33 mouse cellular contexts compared by ENCODE assay signal in the genomic region with DNA sequence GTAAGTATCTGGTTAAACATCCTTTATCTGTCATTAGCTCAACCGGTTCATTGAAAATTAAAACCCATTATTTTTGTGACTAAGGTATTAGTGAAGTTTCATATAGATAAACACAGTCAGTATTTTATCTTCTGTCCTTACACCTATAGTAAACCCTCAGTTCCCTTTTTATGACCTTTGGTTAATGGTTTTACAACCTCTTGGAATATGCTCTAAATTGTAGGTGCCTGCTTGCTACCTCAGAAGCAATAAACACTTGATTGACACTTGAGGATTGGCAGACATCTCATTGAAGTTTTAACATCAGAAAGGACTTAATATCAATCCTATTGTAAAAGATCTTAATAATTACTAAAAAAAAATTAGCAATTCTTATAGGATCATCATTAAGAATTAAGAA.
"Had no signal": no experiment of that assay in that cellular context is flagged by ENCODE, and none has a peak within 500 bp of the region (broad histone marks: within the 10 kb centered on the region; RNA-seq: fewer than 3 reads in every experiment).

No protein-coding gene starts in this region.

- H3K4me3 ChIP-seq: heart, embryonic 10.5 days; heart, embryonic 12.5 days; heart, embryonic 13.5 days; heart, embryonic 15.5 days; hindbrain, embryonic 10.5 days; hindbrain, embryonic 12.5 days; hindbrain, embryonic 13.5 days; hindbrain, embryonic 15.5 days; kidney, embryonic 15.5 days; layer of hippocampus, adult 2 months; left cerebral cortex, adult 2 months had no signal

- H3K4me1 ChIP-seq: heart, embryonic 10.5 days; heart, embryonic 12.5 days; heart, embryonic 13.5 days; heart, embryonic 15.5 days; hindbrain, embryonic 10.5 days; hindbrain, embryonic 12.5 days; hindbrain, embryonic 13.5 days; hindbrain, embryonic 15.5 days; kidney, embryonic 15.5 days had no signal

- H3K4me2 ChIP-seq: heart, embryonic 11.5 days; heart, embryonic 12.5 days; heart, embryonic 13.5 days; heart, embryonic 15.5 days; hindbrain, embryonic 12.5 days; hindbrain, embryonic 13.5 days; hindbrain, embryonic 14.5 days; hindbrain, embryonic 15.5 days; kidney, embryonic 15.5 days had no signal

- H3K27ac ChIP-seq: heart, embryonic 10.5 days; heart, embryonic 13.5 days; heart, embryonic 15.5 days; hindbrain, embryonic 10.5 days; hindbrain, embryonic 12.5 days; hindbrain, embryonic 13.5 days; hindbrain, embryonic 14.5 days; hindbrain, embryonic 15.5 days; hindbrain, postnatal 0 days; kidney, embryonic 15.5 days; kidney, postnatal 0 days; layer of hippocampus, adult 2 months; left cerebral cortex, adult 2 months had no signal

- H3K9ac ChIP-seq: heart, embryonic 12.5 days; heart, embryonic 13.5 days; heart, embryonic 15.5 days; hindbrain, embryonic 12.5 days; hindbrain, embryonic 13.5 days; hindbrain, embryonic 14.5 days; hindbrain, embryonic 15.5 days; kidney, embryonic 15.5 days had no signal

- H3K9me3 ChIP-seq: heart, embryonic 10.5 days; heart, embryonic 12.5 days; heart, embryonic 13.5 days; heart, embryonic 15.5 days; hindbrain, embryonic 10.5 days; hindbrain, embryonic 12.5 days; hindbrain, embryonic 13.5 days; hindbrain, embryonic 15.5 days; kidney, embryonic 15.5 days had no signal

- DNase-seq: heart, postnatal 10 days; heart, postnatal 14 days; heart, postnatal 36 days; heart, postnatal 4 days; kidney, adult 11 months; kidney, adult 18-20 months; kidney, adult 2 months; kidney, adult 8-10 months; kidney, adult 9 months; kidney, postnatal 10 days; kidney, postnatal 14 days; kidney, postnatal 25 days; kidney, postnatal 36 days; kidney, postnatal 4 days; layer of hippocampus, adult 9-11 months; layer of hippocampus, postnatal 36 days had no signal

- ATAC-seq: hindbrain, embryonic 16.5 days; hindbrain, postnatal 0 days; inflammation-experienced regulatory T-cells, adult 6 months had no signal

- H3K27me3 ChIP-seq: heart, embryonic 12.5 days; heart, embryonic 13.5 days; heart, embryonic 15.5 days; hindbrain, embryonic 12.5 days; hindbrain, embryonic 13.5 days; hindbrain, embryonic 15.5 days; kidney, embryonic 15.5 days had no signal
